Mouse (Mus musculus): Measurements from ENCODE around the gene Cnn2.

GRCm38 (mm10) chr10:80017771-80018170, 29.4 kb downstream of the Cnn2 start:
- TF ChIP-seq POLR2A (IDR thresholded peaks at IDR 0.05; ENCODE audit: control insufficient read depth, low read depth, low read length) (no peak), CTCF (IDR thresholded peaks at IDR 0.05; ENCODE audit: control insufficient read depth, insufficient read depth, insufficient replicate concordance, low read depth, low read length) (no peak)

Data from testis, adult 2 months (tissue).